Mouse (Mus musculus): ENCODE measurements around the gene Gm5105. TPM values are rescaled to one million over a fixed set of nuclear protein-coding genes. Genes with fewer than 3 reads are reported as not detected.

The Gm5105 gene
- polyA plus RNA-seq, 1 experiment = 0.06 TPM

DNA sequence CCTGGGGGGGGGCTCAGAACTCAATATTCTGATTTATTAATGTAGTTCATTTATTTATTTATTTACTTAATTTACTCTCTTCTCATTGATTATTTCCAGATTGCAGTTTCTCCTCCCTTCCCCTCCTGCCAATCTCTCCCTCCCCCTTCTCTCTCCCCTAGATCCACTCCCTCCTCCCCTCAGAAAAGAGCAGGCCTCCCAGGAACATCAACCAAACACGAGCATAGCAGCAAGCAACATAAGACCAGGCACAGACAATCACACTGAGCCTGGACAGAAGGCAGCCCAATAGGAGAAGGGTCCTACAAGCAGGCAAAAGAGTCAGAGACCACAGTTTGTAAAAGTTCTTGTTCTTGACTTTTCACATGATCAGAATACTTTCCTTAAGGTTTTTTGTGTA is 3.8 kb upstream of the Gm5105 start:
- 11% methylated on average over 1 of the region's 1 CpGs for WGBS
- DNase-seq (ENCODE audit: low read depth, low spot score) = no peak

DNA sequence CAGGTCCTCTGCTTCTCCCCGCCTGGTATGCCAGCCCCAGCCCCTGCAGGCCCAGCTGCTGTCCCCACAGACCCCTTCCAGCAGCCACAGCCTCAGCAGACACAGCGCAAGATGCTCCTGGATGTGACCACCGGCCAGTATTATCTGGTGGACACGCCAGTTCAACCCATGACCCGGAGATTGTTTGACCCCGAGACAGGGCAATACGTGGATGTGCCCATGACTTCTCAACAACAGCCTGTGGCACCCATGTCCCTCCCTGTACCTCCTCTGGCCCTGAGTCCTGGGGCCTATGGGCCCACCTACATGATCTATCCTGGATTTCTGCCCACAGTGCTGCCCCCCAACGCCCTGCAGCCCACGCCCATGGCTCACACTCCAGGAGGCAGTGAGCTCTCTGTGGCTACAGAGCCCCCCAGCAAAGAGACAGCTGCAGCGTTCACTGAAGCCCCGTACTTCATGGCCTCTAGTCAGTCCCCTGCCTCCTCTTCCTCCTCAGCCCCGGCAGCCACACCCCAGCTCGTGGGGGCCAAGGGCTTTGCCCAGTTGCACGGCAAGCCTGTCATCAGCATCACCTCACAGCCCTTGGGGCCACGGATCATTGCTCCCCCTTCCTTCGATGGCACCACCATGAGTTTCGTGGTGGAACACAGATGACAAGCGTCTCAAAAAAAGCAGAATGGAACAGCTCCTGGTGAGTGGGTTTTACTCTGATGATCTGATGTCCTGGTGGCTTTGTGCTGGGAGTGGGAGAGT is 2.7 kb upstream of the Gm5105 start:
- DNase-seq (ENCODE audit: low read depth, low spot score) = no peak
- WGBS = 78% methylated on average over 18 of the region's 18 CpGs

GRCm38 (mm10) chr3:138068103-138068502 is 915 bp upstream of the Gm5105 start:
- no peak for DNase-seq (ENCODE audit: low read depth, low spot score)
- 91% methylated on average over 12 of the region's 12 CpGs for WGBS

GRCm38 (mm10) chr3:138066348-138066856 is 786 bp downstream of the Gm5105 start:
- 76% methylated on average over 20 of the region's 20 CpGs for WGBS
- DNase-seq (ENCODE audit: low read depth, low spot score) = no peak

- DNase-seq (ENCODE audit: low read depth, low spot score) = no peak
- WGBS = 89% methylated on average over 16 of the region's 16 CpGs
Measured at GRCm38 (mm10) chr3:138065930-138066329, 1.3 kb downstream of the Gm5105 start.

DNA sequence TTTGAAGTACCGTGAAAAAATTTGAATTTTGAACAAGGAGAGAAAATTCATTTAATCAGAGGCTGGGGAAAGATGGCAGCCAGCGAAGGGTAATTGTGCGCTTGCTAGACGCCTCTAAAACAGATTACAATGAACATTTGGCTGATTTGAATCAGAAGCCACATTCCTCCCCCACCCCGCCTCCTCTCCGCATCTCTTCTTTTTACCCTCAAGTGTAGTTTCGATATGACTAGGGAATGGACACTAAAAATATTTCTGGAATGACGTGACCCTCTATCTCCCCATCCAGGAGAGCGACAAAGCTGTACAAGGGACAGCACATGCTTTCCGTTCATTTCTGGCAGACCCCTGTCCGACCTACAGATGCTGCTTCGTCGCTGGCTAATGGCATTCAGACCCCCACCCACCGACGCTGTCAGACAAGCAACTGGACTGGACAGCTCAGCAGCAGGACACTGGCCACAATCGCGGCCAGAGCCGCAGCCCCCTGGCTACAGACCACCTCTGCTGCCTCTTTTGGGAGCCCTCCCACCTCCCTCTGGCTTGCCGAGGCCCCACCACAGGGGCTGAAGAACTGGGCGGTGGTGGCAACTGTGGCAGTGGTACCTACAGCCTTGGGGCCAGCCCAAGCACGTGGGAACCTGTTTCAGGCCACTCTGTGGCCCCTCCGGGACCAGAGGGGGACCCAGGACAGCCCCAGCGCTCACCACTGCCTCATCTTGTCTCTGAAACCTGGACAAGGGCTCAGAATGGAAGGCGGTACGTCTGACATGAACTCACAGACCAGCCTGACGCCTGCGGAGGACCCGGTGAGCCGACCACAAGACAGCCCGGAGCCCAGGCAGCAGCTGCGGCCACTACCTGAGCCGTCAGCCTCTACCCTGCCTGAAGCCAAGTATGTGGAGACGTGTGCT is 2.2 kb downstream of the Gm5105 start, which contains the start of gene 1110002E22Rik:
Gene 1110002E22Rik, plus strand, starts transcription at position 321 of the 914 bp plus-strand sequence.
- DNase-seq (ENCODE audit: low read depth, low spot score) = no peak
- WGBS = 74% methylated on average over 33 of the region's 33 CpGs

DNA sequence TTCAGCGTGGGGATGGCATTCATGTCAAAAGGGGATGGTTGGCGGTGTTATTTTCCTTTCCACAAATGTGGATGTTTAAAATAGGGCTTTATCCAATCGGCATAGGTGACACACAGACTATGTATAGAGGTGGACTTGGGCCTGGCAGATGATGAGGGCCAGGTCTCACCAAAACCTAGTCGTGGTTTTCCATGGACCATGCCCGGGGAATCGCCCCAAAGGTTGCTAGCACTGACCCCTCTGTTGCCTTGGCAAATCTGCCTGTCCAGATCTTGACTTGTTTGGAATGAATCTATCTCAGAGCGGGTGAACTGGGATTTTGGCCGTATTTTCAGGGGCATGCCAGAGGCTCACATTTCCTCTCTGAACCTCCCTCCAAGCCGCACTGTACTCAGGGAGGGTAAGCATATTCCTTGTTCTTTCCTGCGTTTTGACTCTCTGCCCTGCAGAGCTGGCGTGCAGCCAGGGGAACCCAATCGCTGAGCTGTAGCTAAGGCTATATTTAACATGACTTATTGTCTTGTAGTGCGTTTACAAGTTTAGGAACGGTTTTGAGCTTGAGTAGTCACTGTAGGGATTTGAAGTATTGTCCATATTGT is 3.4 kb downstream of the Gm5105 start:
- DNase-seq (ENCODE audit: low read depth, low spot score) = no peak
- WGBS = 49% methylated on average over 14 of the region's 14 CpGs

- DNase-seq (ENCODE audit: low read depth, low spot score) = no peak
- WGBS = 76% methylated on average over 4 of the region's 4 CpGs
Measured at GRCm38 (mm10) chr3:138062673-138063072, 4.5 kb downstream of the Gm5105 start.

GRCm38 (mm10) chr3:138061205-138061911 is 5.8 kb downstream of the Gm5105 start:
- DNase-seq (ENCODE audit: low read depth, low spot score) = no peak
- 77% methylated on average over 9 of the region's 9 CpGs for WGBS

- no peak for DNase-seq (ENCODE audit: low read depth, low spot score)
- WGBS = 91% methylated on average over 7 of the region's 7 CpGs
Measured at GRCm38 (mm10) chr3:138060429-138060828, 6.8 kb downstream of the Gm5105 start.

- 40% methylated on average over 4 of the region's 4 CpGs for WGBS
- DNase-seq (ENCODE audit: low read depth, low spot score) = no peak
Measured at GRCm38 (mm10) chr3:138058226-138058625, 9.0 kb downstream of the Gm5105 start.

GRCm38 (mm10) chr3:138056976-138057375 is 10.2 kb downstream of the Gm5105 start:
- DNase-seq (ENCODE audit: low read depth, low spot score) = no peak
- WGBS = 67% methylated on average over 7 of the region's 7 CpGs

DNA sequence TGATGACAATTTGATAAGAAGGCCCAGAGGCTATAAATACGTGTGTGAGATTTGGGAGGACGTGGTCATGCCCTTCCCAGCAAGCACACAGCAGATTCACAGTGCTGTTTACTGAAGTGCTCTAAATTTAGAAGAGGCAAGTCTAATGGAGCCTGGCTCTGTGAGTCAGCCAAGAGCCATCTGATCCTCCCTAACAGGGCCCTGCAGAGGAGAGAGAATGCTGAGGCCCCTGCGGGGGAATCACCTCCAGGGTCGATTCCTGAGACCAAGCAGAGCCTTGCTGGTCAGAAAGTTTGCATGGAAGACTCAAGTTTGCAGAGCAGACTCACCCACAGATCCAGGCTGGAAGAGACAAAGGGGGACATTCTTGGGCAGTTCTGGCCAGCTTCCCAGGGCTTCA is 13.2 kb downstream of the Gm5105 start:
- WGBS = 6% methylated on average over 4 of the region's 4 CpGs
- DNase-seq (ENCODE audit: low read depth, low spot score) = no peak

DNA sequence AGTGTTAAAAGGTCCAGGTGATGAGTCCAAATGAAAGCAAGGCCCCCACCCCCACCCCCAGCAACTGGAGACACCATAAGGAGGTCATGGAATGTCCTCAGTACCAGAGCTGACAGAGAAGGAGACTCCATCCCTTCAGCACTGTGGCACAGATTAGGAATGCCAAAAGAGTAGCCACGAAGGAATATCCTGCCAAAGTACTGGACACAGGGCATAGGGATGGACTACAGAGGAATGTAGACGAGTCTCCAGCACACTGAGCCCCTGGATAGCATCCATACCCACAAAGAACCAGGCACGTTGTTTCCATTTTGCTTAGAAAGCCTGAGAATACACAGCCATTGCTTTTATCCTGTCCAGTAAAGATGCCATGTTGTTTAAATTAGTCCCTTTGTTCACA is 15.8 kb downstream of the Gm5105 start:
- WGBS = 73% methylated on average over 3 of the region's 3 CpGs
- DNase-seq (ENCODE audit: low read depth, low spot score) = no peak

DNA sequence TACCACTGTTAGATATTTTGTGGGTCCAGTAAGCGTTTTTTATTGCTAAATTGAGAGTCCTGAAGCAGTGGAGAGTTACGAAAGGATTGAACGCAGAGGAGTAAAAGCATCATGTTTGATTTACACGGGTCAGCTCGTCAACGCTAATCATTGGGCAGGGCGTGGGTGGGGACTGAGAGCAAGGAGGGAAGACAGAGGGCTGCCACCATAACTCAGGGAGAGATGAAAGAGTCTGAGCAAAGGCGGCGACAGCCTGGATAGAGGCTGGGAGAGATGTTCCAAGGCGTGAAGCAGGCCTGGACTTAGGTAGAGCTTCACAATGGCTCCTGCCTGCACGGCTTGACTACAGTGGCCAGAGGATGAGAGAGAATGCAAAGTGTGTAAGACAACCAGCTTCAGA is 16.4 kb downstream of the Gm5105 start:
- 38% methylated on average over 11 of the region's 11 CpGs for WGBS
- DNase-seq (ENCODE audit: low read depth, low spot score) = no peak

DNA sequence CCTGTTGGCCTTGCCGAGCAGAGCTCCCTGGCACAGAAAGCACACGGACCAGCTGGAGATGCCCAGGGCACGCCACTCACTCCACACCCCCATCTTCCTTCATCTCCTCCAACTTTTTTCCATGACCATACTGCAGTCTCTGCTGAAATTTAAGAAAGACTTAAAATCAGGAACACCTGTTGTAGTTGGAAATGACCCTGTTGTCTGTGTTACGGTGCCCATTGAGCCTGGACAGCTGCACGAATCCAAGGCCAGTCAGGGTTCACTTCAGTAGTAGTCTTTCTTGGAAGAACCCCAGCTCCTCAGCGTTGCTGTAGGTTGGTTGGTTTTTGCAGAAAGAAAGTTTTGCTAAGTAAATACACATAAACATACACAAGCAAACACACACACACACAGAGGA is 17.6 kb downstream of the Gm5105 start:
- DNase-seq (ENCODE audit: low read depth, low spot score) = no peak
- WGBS = 80% methylated on average over 6 of the region's 6 CpGs

DNA sequence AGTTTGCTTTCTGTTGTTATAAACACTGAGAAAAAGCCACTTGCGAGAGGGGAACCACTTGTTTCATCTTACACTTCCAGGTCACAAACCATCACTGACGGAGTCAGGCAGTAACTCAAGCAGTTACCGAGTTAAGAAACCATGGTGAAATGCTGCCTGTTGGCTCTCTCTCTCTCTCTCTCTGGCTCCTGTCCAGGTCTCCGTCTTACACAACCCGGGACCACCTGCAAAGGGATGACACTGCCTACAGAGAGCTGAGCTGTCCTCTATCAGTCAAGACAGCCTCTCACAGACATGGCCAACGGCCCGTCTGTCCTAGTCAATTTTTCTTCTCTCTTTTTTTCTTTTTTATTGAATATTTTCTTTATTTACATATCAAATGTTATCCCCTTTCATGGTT is 23.9 kb downstream of the Gm5105 start:
- WGBS = 74% methylated on average over 7 of the region's 7 CpGs
- no peak for DNase-seq (ENCODE audit: low read depth, low spot score)

- WGBS = 73% methylated on average over 3 of the region's 3 CpGs
- DNase-seq (ENCODE audit: low read depth, low spot score) = no peak
Measured at GRCm38 (mm10) chr3:138041591-138042301, 25.4 kb downstream of the Gm5105 start.

DNA sequence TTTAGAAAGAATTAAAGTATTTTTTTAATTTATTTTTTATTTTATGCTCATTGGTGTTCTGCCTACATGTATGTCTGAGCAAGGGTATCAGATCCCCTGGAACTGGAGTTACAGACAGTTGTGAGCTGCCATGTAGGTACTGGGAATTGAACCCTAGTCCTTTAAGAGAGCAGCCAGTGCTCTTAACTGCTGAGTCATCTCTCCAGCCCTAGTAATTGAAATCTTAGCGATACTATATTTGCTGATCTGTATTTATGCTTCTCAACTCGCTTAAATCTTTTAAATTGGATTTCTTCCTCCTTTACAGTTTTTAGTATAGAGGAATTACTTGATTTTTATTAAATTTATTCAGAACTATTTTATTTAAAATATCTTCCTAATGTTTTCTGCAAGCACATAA is 26.2 kb downstream of the Gm5105 start:
- 61% methylated on average over 2 of the region's 2 CpGs for WGBS
- DNase-seq (ENCODE audit: low read depth, low spot score) = no peak
